Mouse (Mus musculus) layer of hippocampus, postnatal 10 days (tissue): ENCODE results near the gene Prss22. TPM values are rescaled to one million over a fixed set of nuclear protein-coding genes. Genes with fewer than 3 reads are reported as not detected.

ENCODE experiments used
- DNase-seq, 2 experiments: peaks; one replicate each; pipeline ENCODE4 v3.0.0; 2021; ENCODE audit warnings: low spot score in 2 of 2
- long read RNA-seq: library from polyadenylated mRNA; stranded (forward); transcript quantifications from one replicate; pipeline ENCODE4 v2.0.0, GENCODE M21; 2023
- total RNA-seq, 2 experiments: library from RNA; stranded (reverse); gene quantifications; 2 replicates each; pipeline ENCODE4 v1.2.3; 2021

Gene Prss22
- total RNA-seq: not detected
- long read RNA-seq: 0 reads

- no peak for DNase-seq
Observed at GRCm38 (mm10) chr17:23997901-23998300, at the start of gene Prss22. TSS of gene Prss22 (minus strand) at chr17:23998100.

GRCm38 (mm10) chr17:24046026-24046425 is 48.1 kb upstream of the Prss22 start:
- no peak for DNase-seq

GRCm38 (mm10) chr17:24045608-24046007 is 47.7 kb upstream of the Prss22 start:
- no peak for DNase-seq

GRCm38 (mm10) chr17:24044482-24044881 is 46.6 kb upstream of the Prss22 start:
- DNase-seq: no peak

GRCm38 (mm10) chr17:24037844-24038243 is 39.9 kb upstream of the Prss22 start, which contains the start of gene Prss27:
TSS of gene Prss27 (plus strand) at chr17:24038144.
- DNase-seq: no peak

GRCm38 (mm10) chr17:24037360-24037759 is 39.5 kb upstream of the Prss22 start:
- no peak for DNase-seq

GRCm38 (mm10) chr17:24036954-24037353 is 39.1 kb upstream of the Prss22 start:
- DNase-seq: no peak

- DNase-seq: no peak
Observed at GRCm38 (mm10) chr17:24035087-24035486, 37.2 kb upstream of the Prss22 start.

GRCm38 (mm10) chr17:24030551-24030950 is 32.7 kb upstream of the Prss22 start:
- no peak for DNase-seq

- DNase-seq: no peak
Observed at GRCm38 (mm10) chr17:24029477-24029876, 31.6 kb upstream of the Prss22 start.

- no peak for DNase-seq
Observed at GRCm38 (mm10) chr17:24021375-24022199, 23.7 kb upstream of the Prss22 start.

- no peak for DNase-seq
Observed at GRCm38 (mm10) chr17:24020696-24021095, 22.8 kb upstream of the Prss22 start.

- DNase-seq: no peak
Observed at GRCm38 (mm10) chr17:24015727-24016126, 17.8 kb upstream of the Prss22 start.

GRCm38 (mm10) chr17:24014433-24014965 is 16.6 kb upstream of the Prss22 start:
- DNase-seq: no peak

- no peak for DNase-seq
Observed at GRCm38 (mm10) chr17:24012921-24013320, 15.0 kb upstream of the Prss22 start.

- no peak for DNase-seq
Observed at GRCm38 (mm10) chr17:24009617-24010016, 11.7 kb upstream of the Prss22 start.

GRCm38 (mm10) chr17:24008105-24008504 is 10.2 kb upstream of the Prss22 start:
- DNase-seq: no peak

GRCm38 (mm10) chr17:24007391-24007790 is 9.5 kb upstream of the Prss22 start:
- no peak for DNase-seq

- DNase-seq: no peak
Observed at GRCm38 (mm10) chr17:24006930-24007329, 9.0 kb upstream of the Prss22 start.

- DNase-seq: no peak
Observed at GRCm38 (mm10) chr17:24005049-24005448, 7.1 kb upstream of the Prss22 start.

- no peak for DNase-seq
Observed at GRCm38 (mm10) chr17:24004071-24004665, 6.3 kb upstream of the Prss22 start.

GRCm38 (mm10) chr17:24000404-24000803 is 2.5 kb upstream of the Prss22 start:
- DNase-seq: peak; percentile 61 to 67
